Mouse (Mus musculus) frontal cortex, postnatal 14 days (tissue): ENCODE measurements around the gene Olfr347.

Experiments
- DNase-seq, 2 experiments: peaks; one replicate each; pipeline ENCODE4 v3.0.0; 2022; ENCODE audit warnings: low spot score in 2 of 2

Gene Olfr347

GRCm38 (mm10) chr2:36731602-36732001, at the start of gene Olfr347:
Gene Olfr347 (plus strand): TSS chr2:36731902.
- no peak for DNase-seq

DNA sequence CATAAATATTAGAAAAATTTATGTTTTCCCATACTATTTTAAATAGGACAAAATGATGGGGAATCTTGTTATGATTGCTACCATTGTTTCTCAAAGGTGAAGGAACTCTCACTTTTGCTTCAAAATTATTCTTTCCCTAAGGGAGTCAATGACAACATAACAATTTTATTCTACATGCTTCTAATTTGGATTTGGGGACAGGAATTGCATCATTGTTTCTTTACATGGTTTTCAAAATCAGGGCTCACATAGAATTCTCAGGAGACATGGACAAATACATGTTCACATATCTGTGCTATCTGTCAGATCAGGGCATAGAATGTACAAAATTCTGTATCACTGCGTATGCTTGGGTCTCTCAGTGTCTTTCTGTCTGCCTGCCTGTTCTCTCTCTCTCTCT, 46.2 kb upstream of the Olfr347 start, which contains the start of gene Olfr346:
Gene Olfr346, plus strand, starts transcription at position 301 of the 400 bp plus-strand sequence.
- no peak for DNase-seq

GRCm38 (mm10) chr2:36736226-36736625, 4.5 kb downstream of the Olfr347 start:
- no peak for DNase-seq

- no peak for DNase-seq
These were observed 52.3 kb downstream of the Olfr347 start, which contains the start of gene Olfr348 for GRCm38 (mm10) chr2:36783976-36784375. Gene Olfr348 (plus strand): TSS chr2:36784276.
